Mouse (Mus musculus) CD8-positive naive resting alpha-beta T cell, adult 57 days (primary cell): ENCODE data around the gene Gtsf1. TPM values are rescaled to one million over a fixed set of nuclear protein-coding genes. Genes with fewer than 3 reads are reported as not detected.

Source experiments
- total RNA-seq: library from RNA; stranded (reverse); gene quantifications from one replicate; pipeline ENCODE4 v1.2.4, GENCODE M21; 2023

Gene Gtsf1
- total RNA-seq = not detected

DNA sequence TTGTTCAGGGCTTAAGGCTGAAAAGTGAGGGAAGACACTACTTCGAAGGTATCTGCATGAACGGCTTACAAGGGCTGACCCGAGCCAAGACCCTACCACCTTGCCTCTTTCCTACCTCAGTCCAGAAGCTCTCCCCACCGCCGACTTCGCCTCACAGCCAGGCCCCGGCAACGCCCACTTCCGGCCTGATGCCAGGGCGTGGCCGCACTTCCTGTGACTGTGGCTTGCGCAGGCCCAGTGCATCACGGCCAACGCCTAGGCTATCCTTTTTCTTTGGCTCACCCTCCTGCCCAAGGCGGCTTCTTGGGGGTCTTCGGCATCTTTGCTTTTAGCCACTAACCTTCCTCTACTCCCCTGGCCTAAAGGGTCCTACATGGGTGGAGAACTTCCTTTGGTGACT is at the start of gene Gtsf1:
Gene Gtsf1 (minus strand): TSS at position 230 of the 400 bp plus-strand sequence.

DNA sequence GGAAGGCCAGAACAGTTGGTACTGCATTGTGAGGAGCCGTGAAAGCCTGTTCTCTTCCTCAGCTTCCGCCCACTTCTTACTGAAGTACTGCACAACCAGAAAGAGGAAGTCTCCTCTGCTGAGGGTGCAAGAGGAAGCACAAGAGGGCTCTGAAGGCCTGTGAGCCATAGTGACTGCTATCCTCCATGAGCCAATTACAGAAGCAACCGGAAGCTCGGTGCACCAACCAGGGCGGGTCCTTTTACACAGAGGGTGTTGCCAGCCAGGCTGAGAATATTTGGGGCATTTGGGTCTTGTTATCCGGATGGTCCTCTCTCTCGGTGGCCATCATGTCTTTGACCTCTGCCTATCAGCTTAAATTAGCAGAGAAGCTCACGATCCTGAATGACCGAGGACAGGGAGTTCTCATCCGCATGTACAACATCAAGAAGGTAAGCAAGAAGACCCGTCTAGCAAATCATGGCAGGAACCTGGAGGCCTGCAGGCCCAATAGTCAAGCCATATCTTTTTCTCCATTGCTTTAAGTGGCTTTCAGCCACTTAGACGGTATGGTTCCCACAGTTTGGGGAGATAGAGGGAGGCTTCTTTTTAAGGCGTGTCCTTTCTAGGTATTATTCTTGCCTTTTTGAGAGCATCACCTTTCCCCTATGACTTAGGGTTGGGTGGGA is 23.4 kb upstream of the Gtsf1 start, which contains the start of gene Nckap1l:
Gene Nckap1l (plus strand): TSS at position 244 of the 668 bp plus-strand sequence.

DNA sequence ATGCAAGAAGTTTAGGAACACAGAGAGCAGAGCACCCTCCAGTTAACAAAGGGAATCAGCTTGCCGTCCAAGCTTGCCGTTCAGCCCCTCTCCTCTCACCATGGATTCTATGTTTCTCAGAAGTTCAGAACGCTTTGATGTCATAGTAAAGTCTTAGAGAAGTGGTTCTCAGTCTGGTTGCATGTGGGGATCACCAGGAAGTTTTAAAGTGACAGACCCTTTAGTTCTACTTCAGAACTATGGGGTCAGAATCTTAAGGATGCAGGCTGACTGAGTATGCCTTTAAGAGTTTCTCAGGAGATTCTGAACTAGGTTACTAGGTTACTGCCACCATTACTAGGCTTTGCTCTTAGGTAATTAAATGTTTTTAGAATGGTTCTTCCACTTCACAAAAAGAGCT is 18.1 kb upstream of the Gtsf1 start, which contains the start of gene Gtsf2:
Gene Gtsf2 (minus strand): TSS at position 101 of the 400 bp plus-strand sequence.

DNA sequence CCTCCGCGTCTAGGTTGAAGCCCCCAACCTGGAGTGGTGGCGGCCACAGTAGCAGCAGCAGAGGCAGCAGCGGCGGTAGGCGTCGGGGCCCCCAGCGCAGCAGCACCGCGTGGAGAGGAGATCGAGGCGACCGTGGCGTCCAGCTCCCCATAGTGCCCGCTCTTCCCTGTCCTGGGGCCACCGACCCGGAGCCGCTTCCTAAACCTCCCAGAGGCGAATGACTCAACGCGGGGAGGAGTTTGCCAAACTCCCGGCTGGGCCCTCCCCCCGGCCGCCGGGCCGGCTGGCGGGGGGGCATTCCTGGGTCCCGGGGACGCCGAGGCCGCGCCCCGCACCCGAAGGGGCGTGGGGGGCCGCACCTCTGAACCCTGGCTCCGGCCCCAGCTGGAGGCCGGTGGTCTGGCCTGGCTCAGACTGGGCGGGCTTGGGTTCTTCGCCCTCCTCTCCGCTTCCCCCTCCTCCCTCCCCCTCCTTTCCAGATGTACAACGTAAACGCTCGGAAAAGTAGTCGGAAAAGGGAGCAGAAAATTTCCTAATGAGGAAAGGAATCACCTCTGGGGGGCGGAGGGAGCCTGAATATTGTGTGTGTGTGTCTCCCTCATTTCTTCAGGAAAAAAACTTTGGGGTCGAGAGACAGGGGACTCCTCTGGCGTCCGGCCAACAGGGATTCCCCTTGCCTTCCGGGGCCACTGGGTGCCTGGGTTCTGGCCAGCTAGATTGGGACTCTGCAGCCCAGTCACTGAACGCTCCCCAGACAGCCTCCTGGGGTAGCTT is 63.7 kb downstream of the Gtsf1 start, which contains the start of gene Itga5:
Gene Itga5 (minus strand): TSS at position 388 of the 774 bp plus-strand sequence.

Other genes with a start within 250 kb of the Gtsf1 start
- gene Cbx5, start 190.7 kb downstream of the Gtsf1 start, total RNA-seq = 20.5 TPM
- 625 TPM for gene Hnrnpa1, start 190.0 kb downstream of the Gtsf1 start, total RNA-seq
- gene Nfe2, start 172.1 kb downstream of the Gtsf1 start, total RNA-seq = 0.31 TPM
- gene Copz1, start 157.8 kb downstream of the Gtsf1 start, total RNA-seq = 80.4 TPM
- gene Gpr84, start 119.9 kb downstream of the Gtsf1 start, total RNA-seq = not detected
- 1.9 TPM for gene Zfp385a, start 90.4 kb downstream of the Gtsf1 start, total RNA-seq
- gene Itga5, start 63.7 kb downstream of the Gtsf1 start, total RNA-seq = 1.7 TPM
- gene Gtsf2, start 18.0 kb upstream of the Gtsf1 start, total RNA-seq = not detected
- 139 TPM for gene Nckap1l, start 23.3 kb upstream of the Gtsf1 start, total RNA-seq
- gene Pde1b, start 72.6 kb upstream of the Gtsf1 start, total RNA-seq = 32.6 TPM
- not detected for gene Ppp1r1a, start 107.5 kb upstream of the Gtsf1 start, total RNA-seq
- gene Glycam1, start 134.6 kb upstream of the Gtsf1 start, total RNA-seq = not detected